Mouse (Mus musculus) liver, adult (tissue): ENCODE measurements around the gene Lzts3.
A peak's percentile ranks its signal among the peaks of the same experiment; 100 is the strongest.

Experiments used
- GATA4 ChIP-seq: IDR thresholded peaks from 2 replicates; pipeline ENCODE4 v1.6.1; 2014; ENCODE audit warnings: mild to moderate bottlenecking, low read length; ENCODE audit not compliant: insufficient replicate concordance

Lzts3 gene

DNA sequence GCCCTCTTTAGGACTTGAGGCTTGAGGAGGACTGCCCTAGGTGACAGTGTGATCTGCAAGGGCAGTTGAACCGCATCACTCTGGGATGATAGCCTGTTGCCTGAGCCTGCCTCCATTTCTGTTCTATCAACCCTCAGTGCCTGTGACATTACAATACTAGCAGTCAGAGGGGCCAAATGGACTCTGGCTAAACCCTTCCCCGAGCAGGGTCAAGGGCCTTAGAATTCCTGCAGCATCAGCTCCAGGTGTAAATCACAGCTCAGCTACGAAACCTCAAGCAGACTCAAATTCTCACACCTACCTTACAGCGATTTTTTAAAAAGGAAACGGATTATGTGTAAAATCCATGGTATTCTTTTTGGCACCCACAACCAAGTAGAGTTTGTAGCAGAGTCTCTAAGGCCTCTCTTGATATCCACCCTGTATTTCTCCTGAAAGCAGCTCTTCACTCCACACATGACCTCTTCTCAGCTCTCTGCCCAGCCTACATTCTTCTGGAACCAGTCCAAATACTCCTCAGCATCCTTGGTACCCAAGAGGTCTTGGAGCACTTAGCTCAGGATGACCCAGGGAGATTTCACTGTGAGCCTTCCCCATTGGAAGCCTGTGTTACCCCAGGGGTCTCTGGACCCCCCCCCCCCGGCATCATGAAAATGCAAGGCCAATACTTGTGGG, 1.1 kb downstream of the Lzts3 start:
- TF ChIP-seq GATA4: no peak

DNA sequence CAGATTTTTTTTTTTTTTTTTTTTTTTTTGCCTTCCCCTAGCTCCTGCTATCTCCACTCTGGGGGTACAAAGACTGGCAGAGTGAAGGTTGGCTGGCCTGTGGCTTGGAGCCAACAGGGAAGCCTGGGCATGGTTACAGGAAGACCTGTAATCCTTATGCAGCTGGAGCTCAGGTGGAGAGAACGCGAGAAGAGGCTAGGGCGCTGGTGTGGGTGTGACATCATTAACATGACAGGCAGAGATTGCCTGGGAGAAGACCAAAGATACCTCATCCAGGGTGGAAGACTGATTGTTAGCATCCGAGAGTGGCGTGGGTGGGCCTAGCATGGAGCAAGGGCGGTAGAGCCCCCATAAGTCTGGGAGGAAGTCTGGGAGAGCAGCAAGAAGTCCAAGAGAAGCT, 3.3 kb downstream of the Lzts3 start:
- no peak for TF ChIP-seq GATA4

DNA sequence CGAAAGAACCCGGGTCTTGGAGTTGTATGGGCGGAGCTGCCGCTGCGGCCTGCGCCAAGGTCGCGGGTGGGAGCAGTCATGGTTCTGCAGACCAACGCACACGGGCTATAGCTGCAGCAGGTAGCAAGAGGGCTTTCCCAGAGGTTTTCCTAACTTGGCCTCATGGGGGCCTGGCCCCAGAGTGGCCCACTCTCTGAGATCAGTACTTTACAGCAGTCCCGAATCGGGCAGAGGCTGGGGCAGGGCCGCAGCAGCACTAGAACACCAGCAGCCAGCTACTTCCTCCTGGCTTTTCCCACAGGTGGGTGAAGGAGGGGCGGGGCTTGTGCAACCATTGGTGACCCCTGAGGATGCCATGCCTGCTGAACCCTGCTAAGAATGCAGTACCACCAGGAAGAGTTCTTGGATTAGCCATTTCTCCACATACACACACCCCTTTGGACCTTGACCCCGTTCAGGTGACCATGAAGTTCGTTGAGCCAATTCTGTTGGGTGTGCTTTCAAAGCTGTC, 4.4 kb downstream of the Lzts3 start:
- no peak for TF ChIP-seq GATA4

DNA sequence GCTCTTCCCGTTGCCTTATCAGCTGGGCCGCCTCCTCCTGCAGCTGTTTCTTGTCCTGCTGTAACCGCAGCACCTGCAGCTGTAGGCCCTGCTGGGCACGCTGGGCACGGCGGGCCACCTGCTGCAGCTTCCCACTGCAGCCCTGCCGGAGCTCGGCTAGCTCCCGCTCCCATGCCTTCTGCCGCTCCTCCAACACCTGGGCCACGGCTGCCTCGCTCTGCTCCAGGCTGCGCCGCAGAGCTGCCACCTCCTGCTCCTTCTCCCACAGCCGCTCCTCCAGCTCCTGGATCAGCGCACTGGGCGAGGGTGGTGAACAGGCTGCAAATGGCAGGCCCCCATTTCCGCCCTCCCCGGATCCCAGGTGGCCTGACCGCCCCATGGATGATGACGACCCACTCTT, 6.8 kb downstream of the Lzts3 start:
- TF ChIP-seq GATA4: no peak

DNA sequence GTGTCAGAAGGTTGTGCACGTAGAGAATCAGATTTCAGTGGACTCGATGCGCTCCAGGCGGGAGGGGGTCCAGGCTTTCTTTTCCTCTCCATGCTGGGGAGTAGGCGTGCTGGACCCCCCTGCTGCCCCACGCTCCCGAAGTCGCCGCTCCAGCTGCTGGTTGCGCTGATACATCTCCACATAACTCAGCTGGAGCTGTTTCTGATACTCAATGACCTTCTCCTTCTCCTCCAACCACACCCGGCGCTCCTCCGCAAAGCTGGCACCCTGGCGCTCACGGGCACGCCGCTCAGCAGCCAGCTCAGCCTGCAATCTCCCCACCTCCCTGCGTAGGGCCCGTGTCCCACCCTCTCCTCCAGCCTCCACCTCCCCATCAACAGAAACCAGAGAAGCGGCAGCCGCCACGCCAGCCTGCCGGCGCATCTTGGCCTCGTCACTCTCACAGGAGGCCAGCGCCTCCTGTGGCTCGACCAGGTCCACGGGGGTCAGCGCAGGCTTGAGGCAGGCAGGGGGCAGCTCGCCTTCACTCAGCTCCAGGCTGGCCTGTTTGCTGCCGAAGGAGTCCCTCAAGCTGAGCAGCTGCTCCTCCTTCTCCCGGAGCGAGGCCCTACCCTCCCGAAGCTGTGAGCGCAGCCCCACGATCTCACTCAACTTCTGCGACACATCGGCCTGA, 7.7 kb downstream of the Lzts3 start:
- no peak for TF ChIP-seq GATA4

DNA sequence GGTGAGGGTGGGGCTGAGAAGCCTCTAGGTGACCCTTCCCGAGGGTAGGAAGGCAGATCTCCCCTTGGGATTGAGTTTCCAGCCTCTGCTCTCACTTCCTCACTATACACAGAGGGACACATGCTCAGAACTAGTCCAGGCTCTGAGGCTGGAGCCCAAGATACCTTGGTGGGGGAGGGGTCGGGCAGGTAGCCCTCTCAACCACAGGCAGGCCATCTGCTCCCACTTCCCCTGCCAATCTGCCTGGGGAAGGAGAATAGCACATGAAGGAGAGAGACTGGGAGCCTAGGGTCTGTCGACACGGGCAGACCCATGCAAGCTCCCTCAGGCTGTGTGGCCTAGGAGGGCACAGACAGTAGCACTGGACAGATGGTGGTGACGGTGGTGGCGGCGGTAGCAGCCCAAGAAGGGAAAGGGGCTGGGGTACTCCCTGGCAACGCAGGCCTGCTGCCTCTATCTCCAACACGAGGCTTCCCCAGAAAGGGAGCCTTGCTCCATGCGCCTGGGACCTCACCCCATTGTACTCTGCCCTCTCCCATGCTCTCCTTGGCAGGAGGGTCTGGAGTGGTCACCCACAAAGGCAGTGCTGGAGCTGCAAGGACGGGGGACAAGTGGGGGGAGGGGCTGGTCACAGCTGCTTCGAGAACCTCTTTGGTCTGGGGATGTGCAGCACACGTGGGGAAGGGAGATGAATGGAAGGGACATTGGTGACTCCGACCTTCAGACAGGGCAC, 8.4 kb downstream of the Lzts3 start:
- TF ChIP-seq GATA4: no peak

DNA sequence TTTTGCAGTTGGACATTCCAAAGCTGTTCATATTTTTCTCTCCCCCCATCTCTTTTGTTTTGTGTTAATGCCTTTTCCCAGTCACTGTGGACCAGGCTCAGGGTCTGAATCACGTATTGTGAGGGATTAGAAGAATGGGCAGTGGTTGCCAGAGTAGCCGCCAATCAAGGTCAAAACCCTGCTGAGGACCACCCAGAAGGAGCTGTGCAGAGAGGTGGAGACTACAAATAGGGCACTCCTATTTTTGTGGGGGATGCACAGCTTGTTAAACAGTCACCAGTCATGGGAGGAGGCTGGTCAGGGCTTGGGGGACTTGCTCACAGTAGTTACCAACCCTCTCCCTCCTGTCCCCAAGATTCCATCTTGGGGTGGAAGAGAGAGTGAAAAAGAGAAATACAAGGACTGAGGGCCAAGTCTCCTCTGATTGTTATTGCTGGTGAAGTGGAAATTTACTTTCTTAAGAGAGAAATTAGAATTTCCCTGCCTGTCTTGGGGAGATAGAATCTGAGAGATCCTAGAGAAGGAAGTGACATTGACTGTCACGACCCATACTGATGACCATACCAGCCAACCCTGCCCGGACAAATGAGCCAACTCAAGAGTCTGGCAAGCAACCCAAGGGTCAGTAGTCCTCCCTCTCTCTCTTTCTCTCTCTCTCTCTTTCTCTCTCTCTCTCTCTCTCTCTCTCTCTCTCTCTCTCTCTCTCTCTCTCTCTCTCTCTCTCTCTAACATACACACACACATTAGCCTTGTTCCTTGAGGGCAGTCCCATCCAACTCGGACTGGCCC, 9.5 kb downstream of the Lzts3 start:
- no peak for TF ChIP-seq GATA4

DNA sequence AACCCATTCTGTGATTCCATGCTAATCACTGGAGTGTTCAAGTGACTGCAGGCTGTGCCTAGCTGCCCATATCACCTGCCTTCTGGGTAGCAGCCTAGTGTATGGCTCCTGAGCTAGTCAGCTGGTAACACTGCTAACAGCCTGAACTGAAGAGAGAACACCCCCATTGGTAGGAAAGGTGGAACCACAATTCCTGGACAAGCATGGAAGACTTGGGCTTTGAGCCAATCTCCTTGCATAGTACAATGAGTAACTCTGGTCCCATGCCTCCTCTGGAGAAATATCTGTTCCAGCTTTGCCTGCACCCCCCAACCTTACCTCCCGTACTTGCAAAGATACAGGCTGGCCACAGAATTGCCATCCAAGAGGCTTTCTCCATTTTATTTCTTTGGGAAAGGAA, 10.2 kb downstream of the Lzts3 start:
- TF ChIP-seq GATA4: no peak

DNA sequence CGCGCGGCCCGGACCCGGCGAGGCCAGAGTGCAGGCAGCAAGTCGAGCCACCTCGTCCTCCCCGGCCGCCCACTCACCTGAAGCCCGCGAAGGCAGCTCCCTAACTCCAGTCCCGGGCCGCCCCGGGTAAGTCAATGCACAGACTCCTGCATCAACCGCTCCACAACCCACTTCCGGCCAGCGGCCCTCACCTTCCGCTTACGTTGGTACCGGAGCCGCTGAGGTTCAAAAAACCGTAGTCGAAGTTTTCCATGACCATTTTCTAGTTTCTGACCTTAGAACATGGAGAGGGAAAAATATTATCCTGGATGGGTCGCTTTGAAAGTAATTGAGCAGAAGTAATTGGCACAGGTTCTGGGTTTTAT, 12.8 kb downstream of the Lzts3 start, which contains the start of the genes Fastkd5 and Ubox5:
TSS of gene Fastkd5 (minus strand) at position 189 of the 365 bp plus-strand sequence.
TSS of gene Ubox5 (minus strand) at position 200 of the 365 bp plus-strand sequence.
- TF ChIP-seq GATA4: no peak

DNA sequence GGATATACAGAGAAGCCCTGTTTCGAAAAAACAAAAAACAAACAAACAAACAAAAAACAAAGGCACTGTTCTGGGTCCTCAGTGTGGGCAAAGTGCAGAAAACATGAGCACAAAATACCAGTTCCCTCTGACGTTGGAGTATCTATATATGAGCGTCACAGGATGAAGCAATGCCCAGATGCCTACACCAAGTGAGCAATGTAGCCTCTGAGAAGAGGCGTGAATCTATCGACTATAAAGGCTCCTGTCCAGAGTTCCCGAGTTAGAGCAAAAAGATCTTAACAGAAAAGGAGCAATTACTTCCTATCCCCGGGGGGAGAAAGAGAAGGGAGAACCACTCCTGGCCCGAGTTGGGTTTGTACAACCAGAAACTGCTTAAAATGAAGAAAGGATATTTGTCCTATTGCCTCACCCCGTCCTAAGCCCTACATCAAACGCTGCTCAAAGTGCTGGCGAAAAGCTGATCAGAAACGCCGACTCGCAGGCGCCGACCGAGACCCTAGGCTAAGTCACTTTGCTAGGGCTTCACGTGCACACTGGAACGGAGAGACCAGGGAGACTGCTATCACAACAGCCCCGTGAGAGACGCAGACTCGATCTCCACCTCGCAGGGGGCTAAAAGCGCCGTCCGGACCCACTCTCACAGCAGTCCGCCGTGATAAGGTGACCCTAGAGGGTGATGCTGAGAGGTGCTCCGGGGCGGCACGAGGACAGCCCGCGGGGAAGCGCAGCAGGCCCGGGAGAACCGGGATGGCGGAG, 13.3 kb downstream of the Lzts3 start:
- no peak for TF ChIP-seq GATA4

DNA sequence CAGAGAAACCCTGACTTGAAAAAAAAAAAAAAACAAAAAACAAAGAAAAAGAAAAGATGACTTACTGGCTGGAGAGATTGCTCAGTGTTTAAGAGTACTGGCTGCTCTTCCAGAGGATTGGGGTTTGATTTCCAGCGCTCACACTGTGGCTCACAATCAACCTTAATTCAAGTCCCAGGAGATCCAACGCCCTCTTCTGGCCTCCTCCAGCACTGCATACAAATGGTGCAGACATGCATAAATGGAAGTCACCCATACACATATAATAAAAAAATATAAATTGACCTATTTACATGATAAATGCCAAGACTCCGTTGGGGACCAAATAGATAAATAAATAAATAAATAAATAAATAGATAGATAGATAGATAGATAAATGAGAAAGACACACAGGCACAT, 14.2 kb downstream of the Lzts3 start:
- TF ChIP-seq GATA4: no peak

DNA sequence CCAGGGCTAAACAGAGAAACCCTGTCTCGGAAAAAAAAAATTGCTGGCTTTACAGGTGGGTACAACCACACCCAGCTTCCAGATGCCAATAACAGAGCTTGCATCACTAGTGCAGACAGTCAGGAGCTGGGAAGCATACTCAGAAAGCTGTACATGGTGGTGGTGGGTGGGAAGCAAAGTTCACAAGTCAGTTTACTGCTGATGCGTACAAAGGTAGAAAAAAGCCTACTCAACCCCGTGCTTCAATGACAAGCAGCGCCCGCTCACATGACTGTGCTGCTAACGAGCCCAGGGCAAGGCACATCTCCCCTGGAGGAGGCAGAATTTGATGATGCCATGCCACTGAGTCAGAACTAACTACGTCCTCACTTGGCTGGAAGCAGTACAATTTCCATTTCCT, 23.6 kb downstream of the Lzts3 start:
- no peak for TF ChIP-seq GATA4

DNA sequence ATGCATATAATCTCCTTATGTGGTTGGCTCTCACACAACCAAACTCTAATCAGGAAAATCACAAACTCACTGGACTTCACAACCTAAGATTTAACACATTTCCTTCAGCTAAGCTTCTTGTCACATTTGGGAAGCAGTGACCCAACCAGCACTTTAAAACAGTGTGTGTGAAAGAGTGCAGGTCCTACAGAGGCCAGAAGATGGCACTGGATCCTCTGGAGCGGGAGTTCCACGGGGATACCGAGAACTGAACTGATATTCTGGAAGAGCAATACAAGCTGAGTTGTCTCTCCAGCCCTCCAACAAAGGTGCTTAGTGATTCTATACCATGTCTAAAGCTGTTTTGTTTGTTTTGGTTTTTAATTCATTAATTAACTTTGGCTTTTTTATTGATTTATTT, 29.5 kb downstream of the Lzts3 start:
- TF ChIP-seq GATA4: no peak

DNA sequence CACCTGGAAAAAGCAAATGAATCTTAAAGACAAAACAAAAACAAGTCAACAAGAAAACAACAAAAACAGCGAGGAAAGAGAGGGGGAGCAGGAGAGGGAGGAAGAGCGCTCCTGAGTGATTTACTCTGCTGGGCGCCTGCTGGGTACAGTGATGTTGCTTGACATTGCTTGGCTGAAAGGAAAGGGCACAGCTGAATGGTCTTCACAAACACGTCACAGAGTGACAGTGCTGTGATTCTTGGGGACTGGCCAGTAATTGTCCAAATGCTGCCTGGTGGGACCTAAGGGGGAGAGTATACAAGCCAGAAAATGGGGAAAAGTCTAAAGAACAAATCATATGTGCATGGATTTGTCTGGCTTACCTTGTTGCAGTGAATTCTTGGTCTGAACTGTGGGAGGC, 40.4 kb downstream of the Lzts3 start:
- TF ChIP-seq GATA4: no peak

DNA sequence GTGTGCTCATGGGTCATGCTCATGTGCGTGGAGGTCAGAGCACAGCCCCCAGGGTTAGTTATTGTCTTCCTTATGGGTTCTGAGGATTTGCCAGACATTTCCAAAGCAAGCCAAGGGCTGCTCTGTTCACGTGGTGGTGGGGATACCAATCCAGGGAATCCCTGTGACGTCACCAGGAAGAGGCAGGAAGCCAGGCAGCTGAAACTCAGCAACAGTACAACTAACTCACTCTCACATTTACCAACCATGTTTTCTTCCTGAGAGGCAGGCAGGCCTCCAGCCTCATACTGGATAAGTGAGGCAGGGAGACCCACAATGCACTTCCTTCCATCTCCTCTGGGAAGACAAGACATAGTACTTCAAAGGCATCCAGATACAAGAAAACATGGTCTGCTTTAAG, 44.2 kb downstream of the Lzts3 start:
- no peak for TF ChIP-seq GATA4

DNA sequence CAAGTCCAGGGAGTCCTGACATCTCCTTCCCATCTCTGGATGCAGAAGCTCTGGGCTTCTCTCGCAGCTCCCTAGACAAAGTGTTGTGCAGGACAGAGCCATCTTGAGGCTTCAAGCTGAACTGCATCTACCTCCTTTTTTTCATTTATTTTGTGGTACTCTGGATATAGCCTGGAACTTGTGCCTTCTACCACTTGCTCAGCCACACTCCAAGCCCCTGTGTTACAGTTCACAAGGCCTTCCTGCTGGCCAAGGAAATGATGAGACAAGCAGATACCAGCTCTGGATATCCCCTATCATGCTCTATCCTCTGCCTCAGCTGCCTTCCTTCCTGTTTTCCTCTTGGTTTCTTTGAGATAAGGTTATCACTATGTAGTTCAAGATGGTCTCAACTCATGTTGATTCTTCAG, 45.0 kb downstream of the Lzts3 start:
- TF ChIP-seq GATA4: peak; percentile 60; the same call in 1 of the 2 replicates
